Mouse (Mus musculus) left cerebral cortex, adult 18-20 months (tissue): Measurements from ENCODE around the gene Ptrh2. TPM values are rescaled to one million over a fixed set of nuclear protein-coding genes. Genes with fewer than 3 reads are reported as not detected.
"Not testable (repeated sequence)": the region's sequence is repeated elsewhere in the genome, so short reads cannot be mapped to it uniquely, and the experiment has no call there.

Experiments
- DNase-seq, 2 experiments: peaks; one replicate each; pipeline ENCODE4 v3.0.0; 2021 to 2022; ENCODE audit warnings: low spot score in 2 of 2, mixed read lengths in 1 of 2
- total RNA-seq, 2 experiments: library from RNA; stranded (reverse); gene quantifications; 2 replicates each; pipeline ENCODE4 v1.2.3; 2021

Ptrh2 gene
- total RNA-seq, 2 experiments from 2014 or later, result 7.8 to 8.9 TPM

DNA sequence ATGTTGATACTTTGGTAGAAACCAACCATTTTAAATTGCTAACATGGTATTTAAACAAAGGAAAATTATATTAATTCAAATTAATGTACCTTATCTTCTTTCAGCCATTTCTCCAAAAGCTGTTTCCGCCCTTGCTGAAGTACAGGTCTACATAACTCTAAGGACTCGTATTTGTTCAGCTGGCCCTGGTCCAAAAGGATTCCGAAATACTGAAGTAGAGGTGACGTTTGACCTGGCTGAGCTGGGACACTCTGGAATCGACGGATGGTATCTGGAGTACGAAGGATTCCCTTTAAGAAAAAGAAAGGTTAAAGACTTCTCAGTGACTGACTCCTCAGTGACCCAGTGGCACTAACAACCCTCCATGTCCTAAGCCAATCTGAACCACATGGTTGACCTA, 41.2 kb downstream of the Ptrh2 start:
- DNase-seq, result no peak

GRCm38 (mm10) chr11:86725607-86726006, 41.8 kb downstream of the Ptrh2 start:
- no peak for DNase-seq

DNA sequence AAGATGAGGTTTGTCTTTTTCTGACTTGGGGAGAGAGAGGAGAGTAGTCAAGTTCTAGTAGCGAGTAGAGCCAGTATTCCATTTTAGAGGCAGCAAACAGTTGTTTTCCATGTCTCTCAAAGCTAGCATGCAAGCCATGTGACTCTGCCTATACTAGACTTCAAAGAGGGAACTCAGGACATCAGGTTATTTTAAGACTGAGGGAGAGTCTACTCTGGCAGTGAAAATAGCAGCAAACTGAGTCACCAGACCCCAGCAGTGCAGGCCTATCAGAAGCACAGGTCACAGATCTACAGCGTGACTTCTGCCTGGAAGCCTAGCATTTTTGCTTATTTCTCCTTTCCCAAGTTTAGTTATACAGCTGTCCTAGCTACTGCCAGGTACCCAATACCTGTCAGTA, 47.7 kb downstream of the Ptrh2 start:
- no peak for DNase-seq

DNA sequence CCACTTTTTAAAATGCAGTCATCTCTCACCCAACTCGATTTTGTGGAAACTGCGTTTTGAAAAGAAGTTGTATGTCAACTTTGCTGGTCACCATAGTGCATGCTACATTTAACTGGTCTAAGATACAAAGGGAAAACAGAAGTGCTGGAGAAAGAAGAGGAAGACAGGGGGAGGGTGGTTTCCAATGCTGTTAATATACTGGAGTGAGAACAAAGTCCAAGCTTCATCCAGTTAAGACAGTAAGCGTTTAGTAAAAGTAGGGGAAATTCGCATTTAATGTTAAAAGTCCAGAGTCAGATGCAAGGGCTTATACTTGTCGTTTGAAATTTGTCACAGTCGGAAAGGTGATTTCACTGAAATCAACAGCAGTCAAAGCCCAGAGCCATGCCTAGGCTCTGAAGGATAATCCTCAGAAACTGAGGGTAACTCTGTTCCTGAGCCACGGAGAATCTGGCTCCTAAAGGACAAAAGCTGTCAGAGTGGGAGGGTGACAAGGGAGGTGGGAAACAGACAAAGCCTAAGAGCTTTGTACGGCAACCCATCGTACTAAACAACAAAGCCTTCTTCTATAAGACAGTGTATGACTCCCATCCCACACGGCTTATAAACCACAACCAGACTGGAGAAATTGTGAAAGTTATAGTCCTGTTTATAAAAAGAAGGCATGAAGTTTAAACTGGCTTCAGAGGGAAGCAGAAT, 50.6 kb downstream of the Ptrh2 start:
- DNase-seq, result no peak

DNA sequence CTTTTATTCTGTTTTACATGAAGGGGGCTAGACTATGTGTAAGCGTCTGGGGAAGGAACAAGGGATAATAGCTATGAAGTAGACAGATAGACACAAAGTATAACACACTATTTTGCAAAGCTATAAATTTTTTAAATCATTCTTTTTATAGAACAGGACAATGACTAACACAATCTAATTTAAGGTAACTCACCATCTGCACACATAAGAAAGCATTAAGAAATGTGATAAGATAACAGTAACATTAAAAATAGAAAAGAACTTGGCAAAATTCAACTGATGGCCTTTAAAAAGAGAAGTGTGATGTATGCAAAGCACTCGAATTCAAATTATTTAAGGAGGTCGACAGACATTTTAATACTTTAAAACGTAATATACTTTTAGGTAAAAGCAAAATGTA, 51.2 kb downstream of the Ptrh2 start:
- DNase-seq, result no peak

DNA sequence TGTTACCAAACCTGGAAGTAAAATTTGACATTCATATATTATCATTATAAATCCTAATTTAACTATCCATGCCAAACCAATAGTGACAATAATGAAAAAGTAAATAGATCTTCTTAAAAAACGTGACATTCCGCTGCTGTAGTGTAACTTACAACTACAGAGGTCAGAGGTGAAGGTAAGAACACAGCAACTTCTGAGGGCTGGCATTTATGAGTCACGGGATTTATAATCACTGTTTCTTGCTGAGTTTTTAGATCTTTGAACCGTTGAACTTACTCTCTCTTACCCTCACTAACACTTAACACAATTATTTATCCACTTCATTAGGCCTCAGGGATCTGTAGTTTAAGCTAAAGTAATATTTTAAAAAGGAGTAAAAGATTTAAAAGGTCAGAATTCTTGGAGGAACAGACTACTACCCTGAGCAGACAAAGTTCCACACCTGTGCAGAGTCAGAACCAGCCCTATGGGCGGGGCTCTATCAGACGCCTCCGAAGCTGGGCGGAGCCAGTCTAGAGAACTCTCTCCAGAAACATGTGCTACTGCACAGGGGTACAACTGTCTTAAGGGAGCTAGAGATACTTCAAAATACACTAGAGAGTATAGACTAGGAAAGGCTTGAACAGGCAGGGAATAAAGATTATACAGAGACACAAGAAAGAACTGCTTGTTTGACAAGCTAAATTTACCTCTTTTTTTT, 53.7 kb downstream of the Ptrh2 start:
- DNase-seq, result no peak

- not testable (repeated sequence) for DNase-seq
These were observed 54.5 kb downstream of the Ptrh2 start for GRCm38 (mm10) chr11:86738308-86738707.

DNA sequence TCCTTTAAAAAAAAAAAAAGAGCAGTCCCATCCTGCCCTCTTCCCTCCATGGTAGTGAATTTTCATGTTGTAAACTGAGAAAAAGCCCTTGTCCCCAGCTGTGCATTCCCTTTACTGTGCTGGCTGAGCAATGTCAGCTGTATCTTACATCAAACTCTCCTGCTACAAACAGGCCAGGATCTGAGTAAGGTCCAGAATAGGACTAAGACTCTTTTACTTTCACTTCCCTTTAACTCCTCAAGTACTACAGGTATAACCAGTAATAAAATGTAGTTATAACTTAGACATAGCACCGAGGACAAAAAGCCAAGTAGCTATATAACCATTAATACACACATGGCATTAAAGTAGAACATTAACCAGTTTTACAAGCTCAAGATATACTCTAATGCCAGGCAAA, 55.2 kb downstream of the Ptrh2 start:
- no peak for DNase-seq

- no peak for DNase-seq
These were observed 55.7 kb downstream of the Ptrh2 start for GRCm38 (mm10) chr11:86739470-86739869.

DNA sequence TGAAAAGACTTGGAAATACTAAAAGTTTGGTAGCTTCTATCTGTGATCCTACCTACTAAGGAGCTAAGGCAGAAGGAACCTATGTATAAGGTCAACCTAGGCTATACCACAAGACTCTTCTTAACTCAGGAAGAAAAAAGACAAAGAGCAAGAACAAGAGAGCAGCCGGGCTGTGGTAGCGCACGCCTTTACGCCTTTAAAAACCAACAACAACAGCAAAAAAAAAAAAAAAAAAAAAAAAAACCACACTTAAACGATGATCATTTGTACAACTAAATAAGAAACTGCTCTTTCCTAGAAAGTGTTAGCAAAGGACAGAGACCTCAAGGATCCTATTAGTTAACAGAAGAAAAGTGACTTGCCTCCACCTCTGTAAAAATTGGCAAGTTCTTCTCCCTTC, 57.7 kb downstream of the Ptrh2 start:
- no peak for DNase-seq

Other genes starting within 250 kb of the Ptrh2 start
- gene Rnft1, start 199.3 kb upstream of the Ptrh2 start, total RNA-seq, result 10 to 100 TPM; 29.2 to 34.4 TPM
- 10 to 100 TPM; 35.5 to 36.7 TPM for gene Rps6kb1, start 139.2 kb upstream of the Ptrh2 start, total RNA-seq
- 1 to 10 TPM; 4.8 to 5.0 TPM for gene Tubd1, start 139.0 kb upstream of the Ptrh2 start, total RNA-seq
- gene Vmp1, start 149 bp upstream of the Ptrh2 start, total RNA-seq, result 100 to 1,000 TPM; 143 to 150 TPM
- 100 to 1,000 TPM; 534 to 538 TPM for gene Cltc, start 73.6 kb downstream of the Ptrh2 start, total RNA-seq
- gene Dhx40, start 123.8 kb downstream of the Ptrh2 start, total RNA-seq, result 10 to 100 TPM; 22.8 to 22.9 TPM